Mouse (Mus musculus) liver, embryonic 16.5 days (tissue): ENCODE results near the gene Flywch1. TPM values are rescaled to one million over a fixed set of nuclear protein-coding genes. Genes with fewer than 3 reads are reported as not detected.

Experiments
- ATAC-seq: fragments of 200-750 bp; cut with Nextera tagmentation; 2 replicates; pipeline ENCODE4 v1.8.0; 2017; ENCODE audit warnings: low read depth, mild to moderate bottlenecking, moderate number of reproducible peaks, moderate library complexity
- H3K27ac ChIP-seq: fragments of 300-500 bp; sonication (generic); 2 replicates; pipeline ENCODE4 v1.5.1; 2014; ENCODE audit warnings: mild to moderate bottlenecking, low read length
- H3K27me3 ChIP-seq: fragments of 300-500 bp; sonication (generic); 2 replicates; pipeline ENCODE4 v1.6.1; 2014; ENCODE audit warnings: low read depth, low read length, mixed read lengths; ENCODE audit not compliant: control insufficient read depth, insufficient read depth
- H3K36me3 ChIP-seq: fragments of 300-500 bp; sonication (generic); 2 replicates; pipeline ENCODE4 v1.6.1; 2014; ENCODE audit warnings: mild to moderate bottlenecking; ENCODE audit not compliant: control insufficient read depth, insufficient read depth
- H3K4me1 ChIP-seq: fragments of 300-500 bp; sonication (generic); 2 replicates; pipeline ENCODE4 v1.6.1; 2014; ENCODE audit warnings: low read depth, low read length, mixed read lengths; ENCODE audit not compliant: control insufficient read depth
- H3K4me2 ChIP-seq: fragments of 300-500 bp; sonication (generic); 2 replicates; pipeline ENCODE4 v1.6.1; 2014; ENCODE audit warnings: low read depth, low read length, mixed read lengths
- H3K4me3 ChIP-seq: fragments of 300-500 bp; sonication (generic); 2 replicates; pipeline ENCODE4 v1.5.1; 2014; ENCODE audit warnings: low read depth, mild to moderate bottlenecking, low read length
- H3K9ac ChIP-seq: fragments of 300-500 bp; sonication (generic); 2 replicates; pipeline ENCODE4 v1.6.1; 2014; ENCODE audit warnings: low read depth, low read length
- H3K9me3 ChIP-seq: fragments of 300-500 bp; sonication (generic); replicated peaks from 2 replicates; pipeline ENCODE4 v1.6.1; 2016; ENCODE audit warnings: low read length; ENCODE audit not compliant: control insufficient read depth
- WGBS: fragments of 180-500 bp; shearing (Covaris S2); extraction: QIAGEN DNeasy Blood & Tissue Kit; methylation state at CpG from one replicate; pipeline ENCODE4 v1.1.7; 2014; ENCODE audit not compliant: insufficient replicate concordance; 5-methylcytosine and 5-hydroxymethylcytosine counted together
- polyA plus RNA-seq: library from polyadenylated mRNA; unstranded; fragments of >200 nt; fragmentation: Nextera tagmentation; extraction: Ambion mirVana; gene quantifications from 2 replicates; pipeline ENCODE4 v1.2.1, GENCODE M21; 2015

Flywch1 gene
- polyA plus RNA-seq, 1 experiment from 2014 or later: 10.6 TPM

DNA sequence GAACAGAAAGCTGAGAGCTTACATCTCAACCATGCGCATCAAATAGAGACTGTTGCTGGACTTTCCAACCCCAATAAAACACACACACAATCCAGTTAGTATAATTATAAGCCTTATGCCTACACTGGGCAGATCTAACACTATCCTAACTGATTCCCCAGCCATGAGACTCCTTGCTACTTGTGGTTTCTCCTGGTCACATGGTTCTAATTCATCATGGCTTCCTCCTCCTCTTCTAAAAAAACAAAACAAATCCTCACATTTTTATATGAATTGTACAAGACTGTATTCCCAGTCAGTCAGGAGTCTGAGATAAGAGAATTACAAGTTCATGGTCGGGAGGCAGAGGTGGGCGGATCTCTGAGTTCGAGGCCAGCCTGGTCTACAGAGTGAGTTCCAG is 17.6 kb upstream of the Flywch1 start:
- H3K4me1 ChIP-seq: peaks cover 25% of the 10 kb centered on the region
- 56% methylated on average over 4 of the region's 4 CpGs for WGBS
- H3K9ac ChIP-seq: no peak overlapping the region
- peaks cover 6% of the 10 kb centered on the region; the same call in 1 of the 2 replicates for H3K27me3 ChIP-seq
- ATAC-seq: no peak
- H3K4me3 ChIP-seq: no peak overlapping the region
- no peak overlapping the region for H3K27ac ChIP-seq
- no peaks in the 10 kb centered on the region for H3K36me3 ChIP-seq
- H3K4me2 ChIP-seq: no peak overlapping the region
- H3K9me3 ChIP-seq: no peaks in the 10 kb centered on the region

DNA sequence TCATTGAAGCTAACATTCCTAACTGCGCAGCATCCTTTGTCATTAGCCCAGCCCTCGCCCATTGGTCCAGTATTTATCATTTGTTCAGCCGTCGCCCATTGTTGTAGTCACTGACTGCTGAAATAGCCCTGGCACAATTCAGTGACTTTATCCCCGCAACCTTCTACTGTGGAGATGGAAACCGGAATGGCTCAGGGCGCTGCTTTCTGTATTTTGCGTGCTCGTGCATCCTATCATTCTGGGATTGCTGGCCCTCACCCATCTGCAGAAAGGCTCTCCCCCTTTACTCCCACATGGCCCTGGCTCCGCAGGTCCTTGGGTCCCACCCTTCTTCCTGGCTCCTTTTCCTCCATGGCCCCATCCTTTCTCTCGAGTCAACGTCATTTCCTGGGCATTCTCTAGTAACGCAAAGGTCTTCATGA is 15.1 kb upstream of the Flywch1 start:
- H3K27ac ChIP-seq: no peak overlapping the region
- no peaks in the 10 kb centered on the region for H3K36me3 ChIP-seq
- H3K27me3 ChIP-seq: peaks cover 6% of the 10 kb centered on the region; the same call in 1 of the 2 replicates
- peaks cover 25% of the 10 kb centered on the region for H3K4me1 ChIP-seq
- WGBS: 31% methylated on average over 13 of the region's 13 CpGs
- H3K4me2 ChIP-seq: peak overlapping the region; percentile 99
- no peaks in the 10 kb centered on the region for H3K9me3 ChIP-seq
- H3K9ac ChIP-seq: no peak overlapping the region
- peak overlapping the region; percentile 63 for H3K4me3 ChIP-seq
- no peak for ATAC-seq

DNA sequence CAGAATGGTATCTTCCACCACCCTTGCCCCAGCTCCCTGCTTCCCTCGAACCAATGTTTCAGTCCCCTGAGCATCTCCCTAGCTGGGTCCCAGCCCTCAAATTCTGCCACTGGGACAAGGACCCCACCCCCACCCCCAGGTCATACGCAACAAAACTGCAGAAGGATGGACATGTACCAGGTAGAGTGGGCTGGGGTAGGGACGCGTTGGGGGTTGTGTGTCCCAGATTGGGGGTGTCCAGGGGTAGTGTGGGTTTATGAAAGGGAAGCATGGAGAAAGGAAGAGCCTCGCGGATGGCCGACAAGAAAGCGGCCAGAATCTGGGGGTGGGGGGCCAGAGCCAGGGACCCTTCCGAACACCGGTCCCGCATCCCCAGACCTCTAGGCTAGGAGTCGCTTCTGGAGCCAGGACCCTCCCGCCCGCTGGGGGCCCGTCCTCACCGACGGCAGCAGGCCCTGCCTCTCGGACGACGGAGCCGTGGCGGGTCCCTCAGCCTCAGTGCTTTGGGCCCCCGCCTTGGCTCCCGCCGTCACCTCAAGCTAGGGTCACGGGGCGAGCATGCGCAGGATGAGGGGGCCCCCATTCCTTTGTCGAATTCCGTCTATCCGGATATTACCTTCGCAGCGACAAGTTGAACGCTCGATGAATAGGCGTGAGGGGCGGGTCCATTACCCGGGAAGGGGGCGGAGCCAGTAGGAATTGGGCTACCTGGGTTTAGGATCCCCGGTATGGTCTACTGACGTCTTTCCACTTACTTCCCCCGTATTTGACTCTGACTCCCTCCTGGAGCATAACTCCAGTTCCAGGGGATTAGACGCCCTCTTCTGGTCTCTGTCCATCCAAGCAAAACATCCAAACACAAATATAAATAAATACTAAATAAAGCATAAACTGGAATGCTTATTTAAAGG is 14.4 kb upstream of the Flywch1 start, which contains the start of gene Flywch2:
Flywch2 (minus strand) TSS at position 521 of the 911 bp plus-strand sequence.
- no peaks in the 10 kb centered on the region for H3K36me3 ChIP-seq
- 6% methylated on average over 43 of the region's 43 CpGs for WGBS
- H3K4me3 ChIP-seq: peak within 1 kb of the TSS; percentile 63
- H3K9ac ChIP-seq: peak within 1 kb of the TSS; percentile 59
- H3K27ac ChIP-seq: no peak within 1 kb of the TSS
- H3K9me3 ChIP-seq: no peaks in the 10 kb centered on the region
- H3K4me2 ChIP-seq: peak within 1 kb of the TSS; percentile 99
- ATAC-seq: peak; percentile 58
- peaks cover 6% of the 10 kb centered on the region; the same call in 1 of the 2 replicates for H3K27me3 ChIP-seq
- H3K4me1 ChIP-seq: peaks cover 22% of the 10 kb centered on the region

DNA sequence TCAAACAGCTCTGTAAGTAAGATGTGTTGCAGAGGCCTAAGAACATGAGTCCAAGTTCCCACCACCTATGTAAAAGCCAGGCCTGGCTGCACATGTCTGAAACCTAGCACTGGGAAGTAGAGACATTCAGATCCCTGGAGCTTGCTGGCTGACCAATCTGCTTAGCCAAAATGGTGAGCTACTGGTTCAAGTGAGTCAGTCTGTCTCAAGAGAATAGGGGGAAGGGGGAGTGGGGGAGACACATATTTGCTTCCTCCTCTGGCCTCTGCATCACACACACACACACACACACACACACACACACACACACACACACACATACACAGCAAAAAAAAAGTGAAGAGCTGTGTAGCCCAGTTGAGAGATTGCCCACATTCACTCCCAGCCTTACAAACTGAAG is 11.9 kb upstream of the Flywch1 start:
- H3K4me3 ChIP-seq: no peak overlapping the region
- H3K4me1 ChIP-seq: peaks cover 9% of the 10 kb centered on the region
- H3K27me3 ChIP-seq: peaks cover 6% of the 10 kb centered on the region; the same call in 1 of the 2 replicates
- no peak overlapping the region for H3K4me2 ChIP-seq
- no peak overlapping the region for H3K9ac ChIP-seq
- no peaks in the 10 kb centered on the region for H3K9me3 ChIP-seq
- no peak for ATAC-seq
- no peaks in the 10 kb centered on the region for H3K36me3 ChIP-seq
- no peak overlapping the region for H3K27ac ChIP-seq

DNA sequence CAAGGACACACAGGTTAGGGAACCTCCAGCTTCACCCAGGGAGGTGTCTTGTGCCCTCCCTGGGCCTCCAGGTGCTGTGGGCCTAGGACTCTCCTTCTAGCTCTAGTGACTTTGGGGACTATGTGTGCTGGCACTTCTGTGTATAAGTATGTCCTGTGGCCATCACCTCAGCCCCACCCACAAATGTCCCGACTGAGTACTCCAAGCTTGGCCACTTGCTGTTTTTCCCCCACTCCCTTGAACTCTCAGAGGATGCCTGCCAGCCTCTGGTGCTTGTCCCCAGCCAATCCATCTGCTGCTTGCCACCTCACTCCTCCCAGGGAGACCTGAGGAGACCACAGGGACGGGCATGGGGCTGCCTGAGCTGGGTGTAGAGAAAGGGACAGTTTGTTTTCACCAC is 7.0 kb upstream of the Flywch1 start:
- Histone ChIP-seq H3K9me3 (no peaks in the 10 kb centered on the region), H3K4me2 (no peak overlapping the region), H3K4me1 (no peaks in the 10 kb centered on the region), H3K4me3 (no peak overlapping the region), H3K27ac (no peak overlapping the region), H3K9ac (no peak overlapping the region), H3K27me3 (no peaks in the 10 kb centered on the region), H3K36me3 (no peaks in the 10 kb centered on the region)
- ATAC-seq: no peak
- 48% methylated on average over 2 of the region's 2 CpGs for WGBS

DNA sequence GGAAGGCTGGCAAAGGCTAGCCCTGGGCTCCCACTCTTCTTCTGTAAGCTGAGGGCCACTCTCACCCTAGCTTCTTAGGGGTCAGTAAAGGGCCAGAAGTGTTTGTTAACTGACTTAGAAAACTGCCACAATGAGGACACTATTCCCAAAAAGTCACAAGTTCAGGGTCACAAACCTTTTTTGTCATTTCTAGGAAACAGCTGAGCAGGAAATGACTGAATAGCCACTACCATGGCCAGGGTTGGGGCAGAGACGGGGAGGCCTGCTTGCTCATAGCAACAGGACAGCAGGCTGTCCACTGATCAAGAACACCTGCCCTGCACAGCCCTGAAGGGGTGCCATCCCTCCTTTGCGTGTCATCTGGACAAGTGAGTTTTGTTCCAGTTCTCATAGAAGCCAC is 5.7 kb upstream of the Flywch1 start:
- H3K4me2 ChIP-seq: no peak overlapping the region
- no peaks in the 10 kb centered on the region for H3K36me3 ChIP-seq
- 64% methylated on average over 2 of the region's 2 CpGs for WGBS
- no peak overlapping the region for H3K27ac ChIP-seq
- H3K9me3 ChIP-seq: no peaks in the 10 kb centered on the region
- no peaks in the 10 kb centered on the region for H3K4me1 ChIP-seq
- no peaks in the 10 kb centered on the region for H3K27me3 ChIP-seq
- H3K9ac ChIP-seq: no peak overlapping the region
- H3K4me3 ChIP-seq: no peak overlapping the region
- no peak for ATAC-seq

DNA sequence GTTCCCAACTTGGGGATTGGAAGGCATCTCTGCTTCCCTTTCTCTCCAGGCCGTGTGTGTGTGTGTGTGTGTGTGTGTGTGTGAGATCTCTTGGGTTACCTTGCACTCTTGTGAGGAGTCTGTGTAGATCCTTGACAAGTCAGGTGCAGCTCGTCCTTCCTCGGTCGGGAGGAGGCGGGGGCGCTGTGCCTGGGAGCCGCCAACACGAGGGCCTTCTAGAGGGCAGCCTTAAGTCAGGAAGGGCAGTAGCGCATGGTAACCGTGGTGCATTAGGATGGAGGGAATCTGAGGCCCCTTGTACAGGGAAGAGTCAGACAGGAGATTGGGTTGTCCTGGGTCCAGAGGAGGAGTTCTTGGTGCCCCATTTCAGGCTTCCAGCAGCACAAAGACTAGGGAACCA is 4.8 kb upstream of the Flywch1 start:
- Histone ChIP-seq H3K27me3 (no peaks in the 10 kb centered on the region), H3K9ac (no peak overlapping the region), H3K4me2 (no peak overlapping the region), H3K36me3 (no peaks in the 10 kb centered on the region), H3K27ac (no peak overlapping the region), H3K4me1 (peaks cover 4% of the 10 kb centered on the region), H3K9me3 (no peaks in the 10 kb centered on the region), H3K4me3 (no peak overlapping the region)
- ATAC-seq: no peak
- WGBS: 61% methylated on average over 10 of the region's 10 CpGs

DNA sequence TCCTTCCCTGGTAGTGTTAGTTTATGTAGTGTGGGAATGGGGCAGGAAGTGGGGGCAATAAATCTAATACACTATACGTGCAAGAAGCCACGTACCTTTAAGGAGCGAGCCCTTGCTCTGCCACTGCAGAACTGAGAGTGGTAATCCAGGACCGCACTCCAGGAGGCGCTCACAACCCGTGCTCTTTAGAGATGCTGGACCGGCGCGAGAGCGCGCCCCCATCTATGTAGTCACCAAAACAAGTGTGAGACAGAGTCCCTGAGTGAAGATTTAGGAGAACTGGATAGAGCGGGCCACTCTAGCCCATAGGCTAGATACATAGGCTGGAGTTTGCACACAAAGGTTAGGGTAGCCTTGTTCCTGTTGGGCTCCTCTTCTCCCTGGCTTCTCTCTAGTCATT is 2.7 kb upstream of the Flywch1 start:
- WGBS: 3% methylated on average over 12 of the region's 12 CpGs
- H3K4me2 ChIP-seq: no peak overlapping the region

DNA sequence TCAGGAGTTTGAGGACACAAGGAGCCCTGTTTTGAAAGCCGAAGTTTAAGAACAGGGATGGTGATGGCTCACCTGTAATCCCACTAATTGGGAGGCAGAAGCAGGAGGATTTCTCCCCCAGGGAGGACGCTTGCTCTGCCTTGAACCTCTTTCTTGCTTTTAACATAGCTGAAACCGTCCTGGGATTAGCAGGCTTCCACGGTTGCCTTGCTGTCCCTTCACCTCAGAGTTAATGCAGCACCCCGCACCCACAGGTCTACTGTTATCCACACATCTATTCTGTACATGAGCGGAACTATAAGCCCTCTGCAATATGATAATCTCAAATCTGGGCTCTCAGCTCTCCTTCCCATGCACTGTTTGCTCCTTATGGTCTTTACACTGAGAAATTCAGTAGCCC is 2.3 kb upstream of the Flywch1 start:
- Histone ChIP-seq H3K27me3 (no peaks in the 10 kb centered on the region), H3K9me3 (no peaks in the 10 kb centered on the region)

More for the DNA sequence above, 2.7 kb upstream of the Flywch1 start:
- Histone ChIP-seq H3K9ac (no peak overlapping the region), H3K9me3 (no peaks in the 10 kb centered on the region), H3K27me3 (no peaks in the 10 kb centered on the region), H3K4me3 (no peak overlapping the region), H3K36me3 (no peaks in the 10 kb centered on the region), H3K27ac (no peak overlapping the region), H3K4me1 (peaks cover 9% of the 10 kb centered on the region)
- ATAC-seq: peak; percentile 32

More for the DNA sequence above, 2.3 kb upstream of the Flywch1 start:
- Histone ChIP-seq H3K4me1 (peaks cover 9% of the 10 kb centered on the region), H3K4me2 (no peak overlapping the region), H3K9ac (no peak overlapping the region), H3K27ac (no peak overlapping the region), H3K4me3 (no peak overlapping the region), H3K36me3 (no peaks in the 10 kb centered on the region)
- 54% methylated on average over 6 of the region's 6 CpGs for WGBS
- no peak for ATAC-seq
